Mouse (Mus musculus): ENCODE measurements around the gene Nav2. TPM values are rescaled to one million over a fixed set of nuclear protein-coding genes. Genes with fewer than 3 reads are reported as not detected.

Gene Nav2
- polyA plus RNA-seq, 1 experiment: 4.4 TPM

DNA sequence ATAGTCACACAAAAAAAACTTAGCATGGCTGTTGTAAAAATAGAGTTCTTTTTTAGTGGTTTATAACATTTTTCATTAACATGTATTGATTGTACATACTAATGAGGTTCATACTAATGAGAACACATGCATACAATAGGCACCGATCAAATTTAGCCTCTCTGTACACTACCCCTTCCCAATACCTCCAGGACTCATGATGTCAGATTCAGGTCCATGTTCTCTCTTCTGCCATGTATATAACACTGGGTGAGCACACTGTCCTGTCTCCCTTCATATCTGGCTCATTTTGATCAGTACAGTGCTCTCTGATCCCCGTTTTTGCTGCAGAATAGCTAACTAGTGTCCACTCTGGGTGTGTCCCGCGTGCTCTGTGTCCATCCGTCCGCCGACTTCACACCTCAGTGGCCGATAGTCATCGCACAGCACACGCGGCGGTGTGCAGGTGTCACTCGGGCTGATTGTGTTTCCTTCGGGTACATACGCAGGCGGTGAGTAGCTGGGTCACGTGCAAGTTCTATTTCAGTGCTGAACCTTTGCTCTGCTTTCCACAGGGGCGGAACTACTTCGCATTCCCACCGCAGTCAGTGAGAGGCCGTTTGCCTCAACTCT is 268.2 kb downstream of the Nav2 start:
- 82% methylated on average over 21 of the region's 21 CpGs for WGBS
- no peak for DNase-seq (ENCODE audit: low read depth, low spot score)

- no peak for DNase-seq (ENCODE audit: low read depth, low spot score)
- 86% methylated on average over 4 of the region's 4 CpGs for WGBS
These were observed 269.7 kb downstream of the Nav2 start for GRCm38 (mm10) chr7:49178217-49178616.

GRCm38 (mm10) chr7:49181010-49181409 is 272.5 kb downstream of the Nav2 start:
- 82% methylated on average over 8 of the region's 8 CpGs for WGBS
- no peak for DNase-seq (ENCODE audit: low read depth, low spot score)

- DNase-seq (ENCODE audit: low read depth, low spot score): no peak
- WGBS: 90% methylated on average over 5 of the region's 5 CpGs
These were observed 273.9 kb downstream of the Nav2 start for GRCm38 (mm10) chr7:49182427-49182826.

DNA sequence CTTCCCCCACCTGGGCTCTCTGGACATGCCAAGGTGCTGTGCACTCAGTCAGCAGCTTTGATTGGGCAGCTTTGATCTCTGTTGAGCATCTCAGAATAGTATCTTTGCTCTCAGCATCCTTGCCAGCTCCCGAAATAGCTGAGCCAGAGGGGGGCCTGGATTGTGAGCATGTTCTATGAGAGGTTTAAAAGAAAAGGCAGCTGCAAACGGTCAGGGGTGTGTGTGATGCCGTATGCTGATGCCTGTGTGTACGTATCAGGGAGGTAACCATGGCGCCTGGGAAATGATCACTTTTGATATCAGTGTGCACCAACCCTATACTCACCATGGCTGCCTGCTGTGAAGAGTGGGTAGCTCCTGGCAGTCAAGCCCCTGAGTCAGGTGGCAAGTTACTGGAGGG is 275.2 kb downstream of the Nav2 start:
- 81% methylated on average over 5 of the region's 5 CpGs for WGBS
- DNase-seq (ENCODE audit: low read depth, low spot score): no peak

DNA sequence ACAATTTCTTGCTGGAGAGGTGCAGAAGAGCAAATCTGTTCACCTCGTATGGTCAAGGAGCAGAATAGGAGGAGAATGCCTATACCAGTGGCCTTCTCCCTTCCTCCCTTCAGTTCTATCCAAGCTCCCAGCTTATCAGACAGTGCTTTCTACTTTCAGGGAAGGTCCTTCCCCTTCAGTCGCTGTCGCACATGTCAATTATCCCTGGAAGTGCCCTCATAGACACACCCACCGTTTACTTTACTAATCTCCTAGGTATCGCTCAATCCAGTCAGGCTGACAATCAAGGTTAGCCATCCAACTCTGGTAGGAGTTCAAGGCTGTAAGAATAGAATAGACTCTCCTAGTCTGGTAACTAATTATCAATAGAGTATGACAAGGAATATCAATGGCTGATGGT is 277.5 kb downstream of the Nav2 start:
- DNase-seq (ENCODE audit: low read depth, low spot score): no peak
- WGBS: 41% methylated on average over 5 of the region's 5 CpGs

DNA sequence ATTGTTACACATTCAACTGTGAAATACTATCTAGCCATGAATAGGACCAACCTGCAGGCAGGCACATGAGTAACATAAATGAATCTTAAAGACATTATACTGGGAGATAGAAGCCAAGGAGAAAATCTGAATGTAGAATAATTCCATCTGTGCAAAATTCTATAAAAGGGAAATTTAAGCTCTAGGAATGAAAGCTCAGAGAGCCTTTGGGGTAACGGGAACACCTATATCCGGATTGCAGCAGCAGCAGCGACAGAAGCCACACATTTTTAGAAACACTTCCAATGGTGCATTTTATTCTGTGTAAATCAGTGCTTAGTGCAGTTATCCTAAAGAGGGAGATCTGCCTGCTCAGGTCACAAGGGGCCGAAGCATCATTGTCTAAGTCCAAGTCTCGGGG is 280.8 kb downstream of the Nav2 start:
- 90% methylated on average over 5 of the region's 5 CpGs for WGBS
- no peak for DNase-seq (ENCODE audit: low read depth, low spot score)

DNA sequence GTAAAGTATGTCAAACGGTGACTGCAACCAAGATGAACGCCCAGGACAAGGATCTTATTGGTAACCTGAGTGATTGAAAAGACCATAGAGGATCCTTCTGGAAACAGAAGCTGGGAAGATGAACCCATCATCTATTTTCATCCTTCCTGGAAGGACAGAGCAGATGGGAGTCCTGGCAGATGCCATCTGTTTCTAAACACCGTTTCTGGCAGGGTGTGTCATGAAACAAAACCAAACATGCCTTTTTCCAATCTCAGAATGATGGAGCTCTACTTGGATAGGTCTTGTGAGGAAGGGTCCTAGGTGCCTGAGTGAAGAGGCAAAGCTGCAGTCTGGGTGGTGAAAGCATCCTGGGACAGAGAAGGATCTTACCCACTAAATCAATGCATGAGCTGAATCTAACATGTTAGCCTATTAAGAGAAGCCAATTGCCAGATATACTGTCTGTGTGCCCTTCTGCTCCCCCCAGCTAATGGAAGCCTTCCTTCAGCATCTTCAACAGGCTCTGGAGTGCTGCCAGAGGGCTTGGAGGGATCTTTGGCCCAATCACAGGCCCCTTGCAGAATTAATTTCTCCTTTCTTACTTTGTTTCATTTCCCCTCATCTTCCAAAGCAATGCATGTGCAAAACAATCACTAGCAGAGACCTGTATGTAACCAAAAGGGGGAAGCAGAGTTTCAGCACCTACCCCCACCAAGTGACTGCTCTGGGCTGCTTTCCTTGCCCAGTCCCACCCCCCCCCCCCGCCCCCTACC is 281.9 kb downstream of the Nav2 start:
- no peak for DNase-seq (ENCODE audit: low read depth, low spot score)
- WGBS: 69% methylated on average over 4 of the region's 4 CpGs

DNA sequence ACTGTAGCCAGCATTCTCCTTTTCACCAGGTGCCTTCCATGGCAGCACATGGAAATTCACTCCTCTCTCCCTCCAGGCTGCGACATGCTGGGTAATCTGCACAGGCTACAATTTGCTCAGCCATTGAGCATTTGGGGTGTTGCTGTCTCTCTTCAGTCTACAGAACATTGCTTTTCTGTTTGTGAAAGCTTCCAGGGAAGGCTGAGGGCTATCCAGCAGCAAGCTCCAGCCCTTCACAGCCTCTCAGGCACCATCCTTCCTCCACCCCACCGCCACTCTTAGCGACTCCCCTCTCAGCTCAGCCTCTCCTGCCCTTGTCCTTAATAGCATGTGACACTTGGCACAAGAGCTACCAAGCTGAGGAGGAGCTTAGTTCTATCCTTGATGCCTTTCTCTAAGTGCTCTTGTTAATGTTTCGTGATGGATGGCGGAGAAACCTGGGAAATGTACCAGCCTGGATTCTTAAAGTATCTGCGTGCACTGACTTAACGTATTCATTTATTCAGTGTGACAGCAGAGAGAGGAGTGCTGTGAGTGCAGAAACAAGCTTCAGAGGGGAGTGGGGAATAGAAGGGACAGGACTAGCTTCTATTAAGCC is 282.7 kb downstream of the Nav2 start:
- no peak for DNase-seq (ENCODE audit: low read depth, low spot score)
- 77% methylated on average over 7 of the region's 7 CpGs for WGBS

DNA sequence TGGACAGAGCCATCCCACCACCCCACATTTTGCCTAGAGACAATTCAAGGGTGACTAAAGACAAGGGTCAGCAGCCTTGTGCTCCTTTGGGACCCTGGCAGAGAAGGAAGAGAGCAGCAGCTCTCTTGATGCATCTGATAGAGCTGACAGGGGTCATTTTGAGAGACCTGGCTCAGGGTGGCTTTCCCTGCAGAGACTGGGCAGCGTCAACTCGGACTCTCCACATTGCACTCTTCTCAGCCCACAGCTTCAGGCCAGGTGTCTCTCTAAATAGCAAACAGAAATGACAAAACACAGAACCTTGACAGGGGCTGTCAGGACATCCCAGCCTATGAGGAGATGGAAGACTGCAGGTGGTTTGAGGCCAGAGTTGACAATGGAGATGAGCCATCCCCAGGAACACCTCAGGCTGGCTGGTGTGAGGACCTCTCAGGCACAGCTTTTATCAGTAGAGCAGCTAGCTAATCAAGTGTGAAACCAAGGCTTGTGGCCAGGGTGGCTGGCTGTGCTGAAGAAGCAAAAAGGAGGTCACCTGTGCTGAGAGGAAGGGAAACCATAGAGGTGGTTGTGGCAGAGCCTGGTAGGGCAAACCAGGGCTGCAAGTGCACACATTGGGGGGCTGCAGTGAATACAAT is 283.7 kb downstream of the Nav2 start:
- WGBS: 86% methylated on average over 2 of the region's 2 CpGs
- DNase-seq (ENCODE audit: low read depth, low spot score): no peak

DNA sequence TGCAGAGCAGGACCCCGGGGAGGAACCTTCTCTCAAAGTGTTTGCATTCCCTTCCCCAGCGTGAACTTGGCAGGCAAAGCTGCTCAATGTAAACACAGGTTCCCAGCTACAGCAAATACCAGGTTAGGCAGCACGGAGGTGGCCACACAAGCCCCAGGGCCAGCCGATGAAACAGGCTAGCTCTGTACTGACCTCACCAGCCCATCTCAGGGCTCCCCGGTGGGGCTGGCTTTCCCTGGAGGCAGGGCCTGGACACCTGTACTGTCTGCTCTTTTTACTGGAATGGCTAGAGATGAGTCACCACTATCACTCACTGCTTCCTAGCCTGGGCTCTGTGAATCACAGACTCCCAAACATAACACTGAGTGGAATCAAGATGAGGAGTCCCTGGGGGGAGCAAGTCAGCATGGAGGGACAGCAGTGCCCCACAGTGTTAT is 287.2 kb downstream of the Nav2 start:
- 12% methylated on average over 5 of the region's 5 CpGs for WGBS
- DNase-seq (ENCODE audit: low read depth, low spot score): peak; percentile 10

DNA sequence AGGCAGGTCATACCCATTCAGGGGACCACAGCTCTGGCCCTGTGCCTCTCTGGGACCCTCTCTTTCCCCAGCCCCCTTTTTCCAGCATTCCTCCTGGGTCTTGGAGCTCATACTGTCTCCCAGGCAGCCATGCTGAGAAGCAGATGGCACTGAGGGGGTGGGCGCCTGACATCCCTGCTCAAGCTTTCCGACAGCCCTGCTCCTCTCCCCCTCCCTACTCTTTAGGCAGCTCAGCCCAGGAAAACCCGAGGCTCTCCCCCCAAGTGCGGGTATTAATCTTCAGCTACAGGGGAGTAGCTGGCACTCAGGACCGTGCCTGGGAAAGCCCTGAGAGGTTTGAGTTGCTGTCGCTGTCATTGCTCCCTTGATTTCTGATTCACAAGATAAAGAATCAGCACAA is 290.9 kb downstream of the Nav2 start:
- DNase-seq (ENCODE audit: low read depth, low spot score): no peak
- WGBS: 72% methylated on average over 6 of the region's 6 CpGs

DNA sequence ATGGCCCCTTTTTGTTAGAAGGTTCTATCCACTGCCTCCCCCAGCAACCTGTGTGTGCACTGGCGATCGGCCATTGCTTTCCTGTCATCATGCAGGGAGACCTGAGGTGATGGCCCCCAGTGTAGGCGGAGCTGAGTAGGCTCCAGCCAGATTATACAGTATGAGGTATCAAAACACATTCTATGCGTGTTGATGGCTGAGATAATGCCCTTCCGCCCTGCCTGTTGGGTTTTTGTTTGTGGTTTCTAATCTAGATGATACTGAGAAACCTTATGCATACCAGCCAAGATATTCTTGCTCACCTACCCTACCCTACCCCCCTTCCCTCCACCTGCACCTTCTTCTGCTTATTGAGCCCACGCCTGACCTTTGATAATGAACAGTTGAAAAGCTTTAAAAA is 291.8 kb downstream of the Nav2 start:
- WGBS: 87% methylated on average over 6 of the region's 6 CpGs
- DNase-seq (ENCODE audit: low read depth, low spot score): no peak

- 13% methylated on average over 4 of the region's 4 CpGs for whole genome bisulfite sequencing
- peak; percentile 21 for DNase-seq (ENCODE audit: low read depth, low spot score)
These were observed 294.5 kb downstream of the Nav2 start for GRCm38 (mm10) chr7:49202971-49203370.

DNA sequence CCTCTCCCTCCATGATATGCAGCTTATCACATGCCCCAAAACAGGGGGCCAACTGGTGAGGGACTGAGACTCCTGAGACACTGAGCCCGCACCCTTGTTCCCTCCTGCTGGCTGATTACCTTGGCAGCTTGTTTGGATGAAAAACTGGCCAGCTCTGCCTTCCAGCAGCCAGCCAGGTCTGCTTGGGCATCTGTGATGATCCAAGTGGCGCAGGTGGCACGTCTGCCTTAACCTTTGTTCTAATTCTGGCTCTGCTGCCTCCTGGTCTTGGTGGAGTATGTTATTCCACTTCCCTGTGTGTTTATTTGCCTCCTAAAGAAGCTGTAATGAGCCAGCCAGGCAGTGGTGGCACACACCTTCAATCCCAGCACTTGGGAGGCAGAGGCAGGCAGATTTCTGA is 296.3 kb downstream of the Nav2 start:
- WGBS: 42% methylated on average over 3 of the region's 3 CpGs

GRCm38 (mm10) chr7:49205551-49205950 is 297.0 kb downstream of the Nav2 start:
- 78% methylated on average over 1 of the region's 1 CpGs for WGBS
- no peak for DNase-seq (ENCODE audit: low read depth, low spot score)

More for the DNA sequence above, 296.3 kb downstream of the Nav2 start:
- no peak for DNase-seq (ENCODE audit: low read depth, low spot score)

- no peak for DNase-seq (ENCODE audit: low read depth, low spot score)
- whole genome bisulfite sequencing: 48% methylated on average over 5 of the region's 5 CpGs
These were observed 298.5 kb downstream of the Nav2 start for GRCm38 (mm10) chr7:49206775-49207676.

DNA sequence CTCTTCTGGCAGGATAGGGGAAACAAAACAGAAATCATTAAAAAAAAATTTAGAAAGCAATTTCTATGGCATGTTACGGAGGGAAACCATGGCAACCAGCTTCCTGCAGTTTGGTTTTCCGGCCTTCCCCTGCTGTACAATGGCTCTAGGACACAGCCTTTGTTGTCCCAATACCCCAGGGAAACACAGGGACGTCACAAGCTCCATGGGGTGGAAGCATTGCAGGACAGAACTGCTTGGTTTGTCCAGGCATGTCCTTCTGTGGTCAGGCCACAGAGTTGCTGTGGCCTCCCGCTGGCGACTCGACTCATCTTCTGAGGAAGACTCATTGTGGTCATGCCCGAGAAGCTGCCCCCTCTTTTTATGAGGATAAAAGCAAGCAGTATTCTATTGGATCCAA is 301.0 kb downstream of the Nav2 start:
- WGBS: 82% methylated on average over 7 of the region's 7 CpGs
- no peak for DNase-seq (ENCODE audit: low read depth, low spot score)

DNA sequence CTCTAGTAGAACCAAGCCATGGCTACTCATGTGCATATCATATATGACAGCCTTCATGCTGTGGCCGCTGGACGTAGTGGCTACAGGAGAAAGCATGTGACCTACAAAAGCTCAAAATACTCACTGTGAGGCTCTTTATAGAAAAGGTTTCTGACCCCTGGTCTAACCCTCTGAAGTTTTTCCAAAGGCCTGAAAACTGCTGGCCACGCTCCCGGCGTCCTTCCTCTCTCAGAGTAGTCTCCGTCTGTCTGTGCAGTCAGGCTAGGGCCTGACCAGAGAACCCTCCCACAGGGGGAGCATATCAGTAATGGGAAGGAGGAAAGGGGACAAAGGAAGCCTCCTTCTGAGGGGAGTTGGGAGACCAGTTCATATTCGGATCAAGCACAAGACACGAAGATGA is 302.2 kb downstream of the Nav2 start:
- DNase-seq (ENCODE audit: low read depth, low spot score): no peak
- 82% methylated on average over 8 of the region's 8 CpGs for WGBS

- DNase-seq (ENCODE audit: low read depth, low spot score): no peak
- WGBS: 45% methylated on average over 4 of the region's 4 CpGs
These were observed 304.5 kb downstream of the Nav2 start for GRCm38 (mm10) chr7:49213011-49213410.

Data from large intestine, adult 2 months (tissue).